Mouse (Mus musculus) liver, embryonic 13.5 days (tissue): ENCODE measurements around the gene Trabd2b. TPM values are rescaled to one million over a fixed set of nuclear protein-coding genes. Genes with fewer than 3 reads are reported as not detected.

Experiments
- ATAC-seq: fragments of 200-750 bp; cut with Nextera tagmentation; 2 replicates; pipeline ENCODE4 v1.8.0; 2017; ENCODE audit warnings: low read depth, mild to moderate bottlenecking, moderate number of reproducible peaks, moderate library complexity
- DNase-seq: peaks from one replicate; pipeline ENCODE4 v3.0.0; 2022
- H3K27ac ChIP-seq: fragments of 300-500 bp; sonication (generic); 2 replicates; pipeline ENCODE4 v1.5.1; 2015; ENCODE audit warnings: moderate library complexity, mild to moderate bottlenecking, inconsistent platforms
- H3K27me3 ChIP-seq: fragments of 300-500 bp; sonication (generic); 2 replicates; pipeline ENCODE4 v1.6.1; 2015; ENCODE audit warnings: mild to moderate bottlenecking, inconsistent platforms
- H3K36me3 ChIP-seq: fragments of 300-500 bp; sonication (generic); 2 replicates; pipeline ENCODE4 v1.6.1; 2015; ENCODE audit warnings: mild to moderate bottlenecking, inconsistent platforms
- H3K4me1 ChIP-seq: fragments of 300-500 bp; sonication (generic); replicated peaks from 2 replicates; pipeline ENCODE4 v1.6.1; 2015; ENCODE audit warnings: inconsistent platforms
- H3K4me2 ChIP-seq: fragments of 300-500 bp; sonication (generic); 2 replicates; pipeline ENCODE4 v1.6.1; 2015; ENCODE audit warnings: inconsistent platforms, mild to moderate bottlenecking, moderate library complexity
- H3K4me3 ChIP-seq: fragments of 300-500 bp; sonication (generic); replicated peaks from 2 replicates; pipeline ENCODE4 v1.5.1; 2015; ENCODE audit warnings: mild to moderate bottlenecking, inconsistent platforms
- H3K9ac ChIP-seq: fragments of 300-500 bp; sonication (generic); 2 replicates; pipeline ENCODE4 v1.6.1; 2015; ENCODE audit warnings: mild to moderate bottlenecking, inconsistent platforms
- H3K9me3 ChIP-seq: fragments of 300-500 bp; sonication (generic); replicated peaks from 2 replicates; pipeline ENCODE4 v1.6.1; 2016; ENCODE audit warnings: inconsistent platforms
- WGBS: fragments of 180-500 bp; shearing (Covaris S2); methylation state at CpG from one replicate; pipeline ENCODE4 v1.1.7; 2015; ENCODE audit not compliant: insufficient replicate concordance; 5-methylcytosine and 5-hydroxymethylcytosine counted together
- polyA plus RNA-seq: library from polyadenylated mRNA; unstranded; fragments of >200 nt; fragmentation: Nextera tagmentation; extraction: Ambion mirVana; gene quantifications from 2 replicates; pipeline ENCODE4 v1.2.1, GENCODE M21; 2015

Gene Trabd2b
- polyA plus RNA-seq, 1 experiment from 2014 or later, result 0.25 TPM

DNA sequence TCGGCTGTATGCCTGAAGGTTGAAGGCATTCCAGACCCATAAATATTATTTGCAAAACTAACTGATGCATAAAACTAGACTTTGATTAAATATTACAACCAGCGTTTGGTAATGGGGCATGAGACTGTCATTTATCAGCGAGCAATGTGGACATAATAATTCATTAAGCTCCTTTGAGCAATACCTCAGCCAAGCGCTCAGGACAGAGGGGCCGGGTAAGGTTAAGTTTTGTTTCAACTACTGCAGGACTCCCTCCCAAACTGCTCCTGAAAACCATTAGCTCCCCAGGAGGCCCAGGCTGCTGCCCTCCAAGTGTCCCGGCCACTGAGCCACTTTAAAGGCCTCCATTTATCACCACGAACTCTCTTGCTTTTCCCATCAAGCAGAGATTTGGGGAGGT, 93.8 kb downstream of the Trabd2b start:
- H3K4me3 ChIP-seq, result no peak overlapping the region
- 68% methylated on average over 7 of the region's 7 CpGs for WGBS
- no peak overlapping the region for H3K9ac ChIP-seq
- H3K36me3 ChIP-seq, result no peaks in the 10 kb centered on the region
- H3K27me3 ChIP-seq, result no peaks in the 10 kb centered on the region
- ATAC-seq (no peak), DNase-seq (no peak)
- H3K27ac ChIP-seq, result no peak overlapping the region
- H3K9me3 ChIP-seq, result no peaks in the 10 kb centered on the region
- no peak overlapping the region for H3K4me2 ChIP-seq
- H3K4me1 ChIP-seq, result no peaks in the 10 kb centered on the region

DNA sequence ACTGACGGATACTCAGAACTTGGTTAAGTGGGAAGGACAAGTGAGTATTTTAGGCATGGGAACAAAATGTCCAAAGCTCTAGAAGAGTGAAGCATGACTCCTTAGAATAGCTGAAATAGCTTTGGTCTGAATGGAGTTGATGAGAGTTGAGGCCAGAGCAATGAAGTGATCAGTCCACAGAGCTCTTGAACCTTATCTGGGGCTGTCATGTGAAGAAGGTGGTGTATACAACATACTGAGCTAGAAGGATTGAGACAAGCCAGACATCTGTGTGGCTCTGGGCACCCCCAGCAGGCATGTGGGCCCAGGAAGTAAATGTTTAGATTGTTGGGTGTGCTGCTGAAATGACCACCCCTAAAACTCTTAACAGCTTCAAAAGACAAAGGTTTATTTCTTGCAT, 94.5 kb downstream of the Trabd2b start:
- no peak for ATAC-seq
- no peaks in the 10 kb centered on the region for H3K27me3 ChIP-seq
- 76% methylated on average over 1 of the region's 1 CpGs for WGBS

GRCm38 (mm10) chr4:114501611-114502010, 95.1 kb downstream of the Trabd2b start:
- ATAC-seq (no peak), DNase-seq (no peak)
- WGBS, result 14% methylated on average over 4 of the region's 4 CpGs
- Histone ChIP-seq H3K9me3 (no peaks in the 10 kb centered on the region), H3K9ac (no peak overlapping the region), H3K4me3 (no peak overlapping the region), H3K36me3 (no peaks in the 10 kb centered on the region), H3K27me3 (no peaks in the 10 kb centered on the region), H3K27ac (no peak overlapping the region), H3K4me2 (no peak overlapping the region), H3K4me1 (no peaks in the 10 kb centered on the region)

More for the DNA sequence above, 94.5 kb downstream of the Trabd2b start:
- Histone ChIP-seq H3K36me3 (no peaks in the 10 kb centered on the region), H3K27ac (no peak overlapping the region), H3K4me1 (no peaks in the 10 kb centered on the region), H3K4me3 (no peak overlapping the region), H3K4me2 (no peak overlapping the region), H3K9me3 (no peaks in the 10 kb centered on the region), H3K9ac (no peak overlapping the region)
- DNase-seq, result no peak

DNA sequence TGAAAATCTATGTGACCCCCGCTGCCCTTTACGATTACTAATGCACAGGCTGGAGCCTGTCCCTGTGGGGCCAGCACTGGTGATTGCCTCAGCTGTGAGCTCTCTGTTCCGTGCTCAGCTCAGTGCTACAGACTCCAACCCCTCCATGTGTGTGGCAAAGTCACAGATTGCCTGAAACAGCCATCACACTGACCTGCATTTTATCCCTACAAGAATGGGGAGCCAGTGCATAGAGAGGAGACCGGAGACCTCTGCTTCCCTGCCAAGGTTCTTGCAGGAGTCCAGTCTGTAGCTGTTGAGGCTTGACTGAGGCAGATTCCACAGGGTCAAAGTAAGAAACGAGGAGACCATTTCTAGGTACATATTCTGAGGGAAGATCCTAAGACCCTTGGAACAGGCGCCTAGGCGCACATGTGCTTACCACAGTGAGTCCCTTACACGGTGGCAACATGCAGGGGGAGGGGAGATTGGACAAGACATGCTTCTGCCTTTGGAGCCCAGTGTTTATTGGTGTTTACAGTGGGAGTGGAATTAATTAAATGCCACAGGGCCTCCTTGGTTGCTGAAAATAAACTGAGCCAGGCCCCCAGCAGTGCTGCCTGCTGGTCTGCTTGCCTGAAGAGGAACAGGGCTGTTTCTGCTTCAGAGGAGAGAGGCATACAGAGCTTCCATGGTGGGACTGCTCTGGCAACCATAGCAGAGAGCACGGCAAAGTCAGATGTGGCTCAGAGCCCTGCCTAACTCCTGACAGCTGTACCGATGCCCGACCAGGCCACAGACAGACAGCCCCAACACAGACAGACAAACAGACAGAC, 97.9 kb downstream of the Trabd2b start:
- no peaks in the 10 kb centered on the region for H3K9me3 ChIP-seq
- H3K36me3 ChIP-seq, result no peaks in the 10 kb centered on the region
- H3K4me2 ChIP-seq, result no peak overlapping the region
- no peak overlapping the region for H3K27ac ChIP-seq
- H3K27me3 ChIP-seq, result no peaks in the 10 kb centered on the region
- ATAC-seq (no peak), DNase-seq (no peak)
- H3K4me1 ChIP-seq, result no peaks in the 10 kb centered on the region
- H3K9ac ChIP-seq, result no peak overlapping the region
- no peak overlapping the region for H3K4me3 ChIP-seq
- WGBS, result 58% methylated on average over 11 of the region's 11 CpGs

DNA sequence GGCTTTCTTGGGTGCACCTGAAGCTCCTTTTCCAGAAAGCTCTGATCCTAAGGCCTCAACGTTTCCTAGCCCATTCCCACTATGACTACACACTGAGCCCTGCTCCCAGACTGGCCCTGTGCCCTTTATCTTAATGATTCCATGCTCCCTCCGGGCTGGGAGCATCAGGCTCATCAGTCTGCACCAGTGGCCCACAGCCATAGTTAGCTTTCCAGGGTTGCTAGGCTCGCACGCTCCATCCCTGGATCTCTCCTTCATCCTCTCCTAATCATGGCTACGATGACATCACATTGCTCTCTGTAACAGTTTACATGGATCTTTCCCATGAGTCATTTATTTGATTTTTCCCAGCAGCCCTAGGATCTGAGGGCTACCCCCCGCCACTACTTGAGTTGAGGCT, 103.1 kb downstream of the Trabd2b start:
- Histone ChIP-seq H3K9me3 (no peaks in the 10 kb centered on the region), H3K36me3 (no peaks in the 10 kb centered on the region), H3K9ac (no peak overlapping the region), H3K27me3 (no peaks in the 10 kb centered on the region), H3K27ac (no peak overlapping the region), H3K4me3 (no peak overlapping the region), H3K4me2 (no peak overlapping the region), H3K4me1 (no peaks in the 10 kb centered on the region)
- no peak for ATAC-seq
- DNase-seq, result no peak
- 63% methylated on average over 6 of the region's 6 CpGs for WGBS

DNA sequence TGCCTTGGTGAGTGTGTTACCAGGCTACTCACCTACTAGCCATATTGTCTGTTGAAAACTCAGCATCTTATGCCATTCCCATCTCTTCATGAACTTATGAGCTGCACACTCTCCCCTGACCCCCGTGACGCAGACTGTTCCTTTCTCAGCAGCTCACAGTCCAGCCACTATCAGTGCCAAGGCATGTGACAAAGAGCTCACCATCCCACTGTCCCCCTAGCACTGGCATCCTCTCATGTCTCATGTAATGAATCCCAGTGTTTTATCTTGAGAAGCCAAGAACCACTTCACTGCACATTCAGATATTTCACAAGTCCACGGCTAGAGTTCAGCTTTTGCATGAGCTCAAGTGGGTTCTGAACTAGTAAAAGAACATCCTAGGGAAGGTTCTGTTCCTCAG, 105.1 kb downstream of the Trabd2b start:
- WGBS, result 60% methylated on average over 3 of the region's 3 CpGs

GRCm38 (mm10) chr4:114513149-114513548, 106.6 kb downstream of the Trabd2b start:
- no peaks in the 10 kb centered on the region for H3K36me3 ChIP-seq
- H3K4me1 ChIP-seq, result no peaks in the 10 kb centered on the region
- no peak overlapping the region for H3K4me2 ChIP-seq
- H3K27ac ChIP-seq, result no peak overlapping the region
- no peaks in the 10 kb centered on the region for H3K27me3 ChIP-seq
- no peaks in the 10 kb centered on the region for H3K9me3 ChIP-seq
- DNase-seq, result no peak
- no peak overlapping the region for H3K4me3 ChIP-seq
- no peak for ATAC-seq
- H3K9ac ChIP-seq, result no peak overlapping the region

More for the DNA sequence above, 105.1 kb downstream of the Trabd2b start:
- Histone ChIP-seq H3K27me3 (no peaks in the 10 kb centered on the region), H3K4me3 (no peak overlapping the region), H3K9me3 (no peaks in the 10 kb centered on the region), H3K27ac (no peak overlapping the region), H3K4me1 (no peaks in the 10 kb centered on the region), H3K4me2 (no peak overlapping the region), H3K9ac (no peak overlapping the region), H3K36me3 (no peaks in the 10 kb centered on the region)
- ATAC-seq (no peak), DNase-seq (no peak)

- H3K9ac ChIP-seq, result no peak overlapping the region
- H3K27ac ChIP-seq, result no peak overlapping the region
- no peaks in the 10 kb centered on the region for H3K27me3 ChIP-seq
- H3K4me2 ChIP-seq, result no peak overlapping the region
- no peak overlapping the region for H3K4me3 ChIP-seq
- 32% methylated on average over 5 of the region's 5 CpGs for WGBS
- no peaks in the 10 kb centered on the region for H3K36me3 ChIP-seq
- H3K9me3 ChIP-seq, result no peaks in the 10 kb centered on the region
- ATAC-seq, result no peak
- no peaks in the 10 kb centered on the region for H3K4me1 ChIP-seq
- no peak for DNase-seq
Measured at GRCm38 (mm10) chr4:114515330-114515771, 108.8 kb downstream of the Trabd2b start.

DNA sequence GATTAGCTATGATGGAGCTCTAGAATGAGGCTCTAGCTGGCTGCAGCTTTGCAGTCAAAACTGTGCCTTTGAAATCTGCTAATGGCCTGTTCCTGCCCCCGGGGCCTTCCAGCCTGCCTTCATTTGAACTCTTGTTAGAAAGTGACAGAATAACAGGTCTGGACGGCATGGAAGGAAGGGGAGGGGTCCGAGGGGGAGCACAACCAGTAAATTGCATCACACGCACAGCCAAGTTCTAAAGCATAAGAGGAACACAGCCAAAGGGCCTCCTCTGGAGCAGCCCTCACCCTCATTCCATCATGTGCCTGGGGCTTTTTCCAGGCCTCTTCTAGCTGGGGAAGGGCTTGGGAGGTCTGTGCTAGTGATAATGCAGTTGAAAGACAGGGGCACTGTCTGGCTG, 110.1 kb downstream of the Trabd2b start:
- H3K4me3 ChIP-seq, result no peak overlapping the region
- H3K9me3 ChIP-seq, result no peaks in the 10 kb centered on the region
- no peaks in the 10 kb centered on the region for H3K27me3 ChIP-seq
- H3K36me3 ChIP-seq, result no peaks in the 10 kb centered on the region
- 38% methylated on average over 4 of the region's 4 CpGs for WGBS
- ATAC-seq, result no peak
- no peak overlapping the region for H3K9ac ChIP-seq
- H3K4me2 ChIP-seq, result no peak overlapping the region
- no peak overlapping the region for H3K27ac ChIP-seq
- no peak for DNase-seq
- no peaks in the 10 kb centered on the region for H3K4me1 ChIP-seq

DNA sequence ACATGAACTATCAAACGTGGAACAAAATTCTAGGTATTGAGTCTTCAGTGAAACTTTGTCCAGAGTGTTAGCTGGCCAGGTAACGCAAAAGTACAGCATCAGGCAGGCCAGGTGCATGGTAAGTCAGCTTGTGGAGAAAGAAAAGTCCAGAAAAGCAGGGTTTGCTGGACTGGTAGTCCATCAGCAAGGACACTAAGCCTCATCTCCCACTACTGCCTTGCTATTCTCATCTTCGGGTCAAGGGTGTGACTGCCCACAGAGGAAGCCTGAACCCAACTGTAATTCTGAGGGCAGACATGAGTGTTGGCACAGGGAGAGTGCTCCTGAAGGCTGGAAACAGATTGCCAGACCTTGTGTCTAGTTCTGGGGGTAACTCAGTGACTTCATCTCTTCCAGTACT, 111.5 kb downstream of the Trabd2b start:
- H3K9ac ChIP-seq, result no peak overlapping the region
- H3K27ac ChIP-seq, result no peak overlapping the region
- no peaks in the 10 kb centered on the region for H3K36me3 ChIP-seq
- ATAC-seq, result no peak
- no peak overlapping the region for H3K4me2 ChIP-seq
- no peaks in the 10 kb centered on the region for H3K27me3 ChIP-seq
- H3K4me1 ChIP-seq, result no peaks in the 10 kb centered on the region
- no peak overlapping the region for H3K4me3 ChIP-seq
- 53% methylated on average over 3 of the region's 3 CpGs for WGBS
- no peak for DNase-seq
- H3K9me3 ChIP-seq, result no peaks in the 10 kb centered on the region

GRCm38 (mm10) chr4:114518571-114518970, 112.0 kb downstream of the Trabd2b start:
- H3K4me3 ChIP-seq, result no peak overlapping the region
- ATAC-seq (no peak), DNase-seq (no peak)
- no peaks in the 10 kb centered on the region for H3K27me3 ChIP-seq
- H3K4me2 ChIP-seq, result no peak overlapping the region
- no peak overlapping the region for H3K27ac ChIP-seq
- H3K4me1 ChIP-seq, result no peaks in the 10 kb centered on the region
- H3K9me3 ChIP-seq, result no peaks in the 10 kb centered on the region
- WGBS, result 64% methylated on average over 1 of the region's 1 CpGs
- H3K9ac ChIP-seq, result no peak overlapping the region
- H3K36me3 ChIP-seq, result no peaks in the 10 kb centered on the region

DNA sequence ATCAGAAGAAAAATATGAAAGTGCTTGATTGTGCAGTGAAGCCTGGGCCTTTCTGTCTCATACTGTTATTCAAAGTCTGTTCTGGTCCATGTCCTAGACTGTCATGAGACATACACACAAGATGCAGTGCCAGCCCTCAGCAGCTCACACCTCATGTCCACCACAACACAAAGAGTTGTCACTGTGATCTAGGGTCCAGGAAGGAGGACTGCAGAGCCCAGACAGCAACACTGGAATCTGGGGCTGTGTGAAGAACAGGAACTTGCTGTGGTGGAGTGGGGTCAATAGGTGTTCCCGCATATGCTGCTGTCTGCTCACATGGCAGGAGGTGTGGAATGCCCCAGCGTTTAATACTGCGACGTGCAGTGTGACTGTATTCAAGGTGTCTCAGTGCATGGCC, 112.8 kb downstream of the Trabd2b start:
- DNase-seq, result no peak
- Histone ChIP-seq H3K4me2 (no peak overlapping the region), H3K4me1 (no peaks in the 10 kb centered on the region), H3K9ac (no peak overlapping the region), H3K27ac (no peak overlapping the region), H3K4me3 (no peak overlapping the region), H3K36me3 (no peaks in the 10 kb centered on the region), H3K9me3 (no peaks in the 10 kb centered on the region), H3K27me3 (no peaks in the 10 kb centered on the region)
- no peak for ATAC-seq
- WGBS, result 62% methylated on average over 4 of the region's 4 CpGs
